Mouse (Mus musculus) heart, adult 2 months (tissue): ENCODE results near the gene Map2k6.

ENCODE experiments used
- CTCF ChIP-seq: fragments of 200-600 bp; IDR thresholded peaks from 2 replicates; pipeline ENCODE4 v1.8.1; 2022; ENCODE audit warnings: antibody characterized with exemption, mild to moderate bottlenecking, moderate library complexity
- EP300 ChIP-seq: fragments of 200-500 bp; IDR thresholded peaks from 2 replicates; pipeline ENCODE4 v1.6.1; 2011; ENCODE audit warnings: low read depth, low read length, control low read depth; ENCODE audit not compliant: insufficient read depth
- POLR2A ChIP-seq: fragments of 200-500 bp; IDR thresholded peaks from 2 replicates; pipeline ENCODE4 v1.6.1; 2011; ENCODE audit warnings: mild to moderate bottlenecking, low read depth, low read length, control low read depth; ENCODE audit not compliant: insufficient read depth

DNA sequence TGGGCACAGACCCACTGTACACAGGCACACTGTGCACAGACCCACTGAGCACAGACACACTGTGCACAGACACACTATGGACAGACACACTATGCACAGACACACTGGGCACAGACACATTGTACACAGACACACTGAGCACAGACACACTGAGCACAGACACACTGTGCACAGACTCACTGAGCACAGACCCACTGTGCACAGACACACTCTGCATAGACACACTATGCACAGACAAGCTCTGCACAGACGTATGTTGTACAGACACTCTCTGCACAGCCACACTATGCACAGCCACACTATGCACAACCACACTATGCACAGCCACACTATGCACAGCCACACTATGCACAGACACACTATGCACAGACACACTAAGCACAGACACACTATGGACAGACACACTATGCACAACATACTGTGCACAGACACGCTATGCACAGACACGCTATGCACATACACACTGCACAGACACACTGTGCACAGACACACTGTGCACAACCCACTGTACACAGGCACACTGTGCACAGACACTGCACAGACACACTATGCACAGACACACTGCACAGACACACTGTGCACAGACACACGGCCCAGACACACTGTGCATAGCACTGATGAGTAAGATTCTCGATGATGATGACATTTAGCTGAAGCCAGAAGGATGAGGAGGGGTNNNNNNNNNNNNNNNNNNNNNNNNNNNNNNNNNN is 54.7 kb downstream of the Map2k6 start:
- no peak for TF ChIP-seq CTCF
- TF ChIP-seq POLR2A: no peak
- no peak for TF ChIP-seq EP300
